Mouse (Mus musculus) monocyte, adult 5-6 weeks (primary cell): ENCODE data around the gene Unc13d. TPM values are rescaled to one million over a fixed set of nuclear protein-coding genes. Genes with fewer than 3 reads are reported as not detected.
"Not testable (repeated sequence)": the region's sequence is repeated elsewhere in the genome, so short reads cannot be mapped to it uniquely, and the experiment has no call there.

ENCODE experiments used
- ATAC-seq: fragments of 153-309, 156-312 bp; replicated peaks from 2 replicates; pipeline ENCODE4 v1.8.0; 2017; ENCODE audit warnings: mild to moderate bottlenecking; ENCODE audit not compliant: low TSS enrichment, insufficient number of reproducible peaks, severe bottlenecking, poor library complexity, low FRiP score
- total RNA-seq: library from RNA; stranded (forward); fragments of 200-1000, 200-491, 200-594 nt; gene quantifications from 3 replicates; pipeline ENCODE4 v1.2.3, GENCODE M21; 2017

Unc13d gene
- total RNA-seq, result 27.7 to 53.1 TPM (median 29.1 TPM) in 3 replicates

- ATAC-seq, result peak; percentile 68
Measured at GRCm38 (mm10) chr11:116077446-116078204, at the start of gene Unc13d. Gene Unc13d, minus strand, starts transcription at chr11:116077961.

GRCm38 (mm10) chr11:116126261-116126660 is 48.5 kb upstream of the Unc13d start:
- no peak for ATAC-seq

GRCm38 (mm10) chr11:116121731-116122245 is 44.0 kb upstream of the Unc13d start:
- not testable (repeated sequence) for ATAC-seq

- ATAC-seq, result no peak
Measured at GRCm38 (mm10) chr11:116117819-116118218, 40.1 kb upstream of the Unc13d start.

GRCm38 (mm10) chr11:116117241-116117640 is 39.5 kb upstream of the Unc13d start:
- no peak for ATAC-seq

GRCm38 (mm10) chr11:116111611-116112203 is 33.9 kb upstream of the Unc13d start:
- no peak for ATAC-seq

GRCm38 (mm10) chr11:116111067-116111466 is 33.3 kb upstream of the Unc13d start:
- ATAC-seq, result no peak

GRCm38 (mm10) chr11:116110540-116110939 is 32.8 kb upstream of the Unc13d start:
- ATAC-seq, result peak; percentile 51

GRCm38 (mm10) chr11:116110131-116110530 is 32.4 kb upstream of the Unc13d start:
- ATAC-seq, result no peak

GRCm38 (mm10) chr11:116109441-116110081 is 31.8 kb upstream of the Unc13d start:
- no peak for ATAC-seq

GRCm38 (mm10) chr11:116108464-116109137 is 30.8 kb upstream of the Unc13d start:
- ATAC-seq, result no peak

- ATAC-seq, result no peak
Measured at GRCm38 (mm10) chr11:116107777-116108285, 30.1 kb upstream of the Unc13d start.

GRCm38 (mm10) chr11:116106963-116107776 is 29.4 kb upstream of the Unc13d start:
- ATAC-seq, result no peak

- no peak for ATAC-seq
Measured at GRCm38 (mm10) chr11:116106154-116106962, 28.6 kb upstream of the Unc13d start.

- ATAC-seq, result no peak
Measured at GRCm38 (mm10) chr11:116105065-116105464, 27.3 kb upstream of the Unc13d start.

- ATAC-seq, result no peak
Measured at GRCm38 (mm10) chr11:116104006-116104646, 26.4 kb upstream of the Unc13d start.

GRCm38 (mm10) chr11:116103572-116103971 is 25.8 kb upstream of the Unc13d start:
- ATAC-seq, result no peak
